Mouse (Mus musculus) midbrain, embryonic 13.5 days (tissue): ENCODE measurements at regions not wholly inside any gene's neighbourhood (a gene's known extent, or its start where the extent isn't known, plus 50 kb on each side); places are given as distances from the start of the nearest gene placed in this dataset.

ENCODE experiments used
- ATAC-seq: fragments of 200-750 bp; cut with Nextera tagmentation; 2 replicates; pipeline ENCODE4 v1.8.0; 2017; ENCODE audit warnings: mild to moderate bottlenecking, moderate TSS enrichment, moderate library complexity
- H3K27ac ChIP-seq: fragments of 300-500 bp; sonication (generic); 2 replicates; pipeline ENCODE4 v1.5.1; 2015; ENCODE audit warnings: inconsistent platforms, mild to moderate bottlenecking, moderate library complexity
- H3K27me3 ChIP-seq: fragments of 300-500 bp; sonication (generic); 2 replicates; pipeline ENCODE4 v1.6.1; 2015; ENCODE audit warnings: mild to moderate bottlenecking, inconsistent platforms
- H3K36me3 ChIP-seq: fragments of 300-500 bp; sonication (generic); 2 replicates; pipeline ENCODE4 v1.6.1; 2015; ENCODE audit warnings: mild to moderate bottlenecking, inconsistent platforms
- H3K4me1 ChIP-seq: fragments of 300-500 bp; sonication (generic); replicated peaks from 2 replicates; pipeline ENCODE4 v1.6.1; 2015; ENCODE audit warnings: inconsistent platforms
- H3K4me2 ChIP-seq: fragments of 300-500 bp; sonication (generic); replicated peaks from 2 replicates; pipeline ENCODE4 v1.6.1; 2015; ENCODE audit warnings: moderate library complexity, mild to moderate bottlenecking, inconsistent platforms
- H3K4me3 ChIP-seq: fragments of 300-500 bp; sonication (generic); replicated peaks from 2 replicates; pipeline ENCODE4 v1.5.1; 2015; ENCODE audit warnings: mild to moderate bottlenecking, inconsistent platforms
- H3K9ac ChIP-seq: fragments of 300-500 bp; sonication (generic); replicated peaks from 2 replicates; pipeline ENCODE4 v1.6.1; 2015; ENCODE audit warnings: mild to moderate bottlenecking, inconsistent platforms
- H3K9me3 ChIP-seq: fragments of 300-500 bp; sonication (generic); 2 replicates; pipeline ENCODE4 v1.6.1; 2016; ENCODE audit warnings: mild to moderate bottlenecking, inconsistent platforms
- WGBS: fragments of 180-500 bp; shearing (Covaris S2); methylation state at CpG from one replicate; pipeline ENCODE4 v1.1.7; 2015; 5-methylcytosine and 5-hydroxymethylcytosine counted together

DNA sequence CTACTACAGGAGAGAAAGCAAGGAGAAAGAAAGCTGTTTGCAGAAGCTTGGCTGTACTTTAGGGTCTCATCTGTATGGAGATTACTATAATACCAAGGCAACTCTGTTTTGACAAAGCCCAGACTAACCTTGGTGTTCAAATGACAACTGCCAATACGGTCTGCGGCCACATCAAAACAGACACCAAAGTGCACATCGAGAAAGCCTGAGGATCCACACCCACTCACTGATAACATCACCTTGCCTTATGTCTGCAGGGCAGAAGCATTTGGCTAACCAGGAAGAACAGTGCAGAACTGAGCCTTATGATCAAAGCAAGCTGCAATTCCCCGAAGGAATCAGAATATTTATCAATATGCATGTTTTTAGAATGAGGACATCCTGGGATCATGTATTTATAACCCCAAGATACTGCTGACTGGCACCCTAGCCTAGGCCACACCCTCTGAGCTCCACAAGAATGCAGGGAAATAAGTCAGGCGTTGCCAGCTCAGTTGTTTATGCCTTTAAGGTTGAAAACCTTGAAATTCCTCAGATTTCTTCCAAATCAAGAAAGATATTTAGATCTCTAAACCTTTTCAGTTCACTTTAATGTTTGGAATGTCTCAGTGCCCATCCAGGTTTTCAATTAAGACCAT lies 154.9 kb upstream of the Agr3 start:
- Histone ChIP-seq H3K27ac (no peak overlapping the region), H3K9me3 (no peaks in the 10 kb centered on the region), H3K27me3 (no peaks in the 10 kb centered on the region), H3K4me1 (no peaks in the 10 kb centered on the region), H3K36me3 (no peaks in the 10 kb centered on the region), H3K9ac (no peak overlapping the region), H3K4me3 (no peak overlapping the region), H3K4me2 (no peak overlapping the region)
- WGBS: 82% methylated on average over 5 of the region's 5 CpGs
- ATAC-seq: no peak

DNA sequence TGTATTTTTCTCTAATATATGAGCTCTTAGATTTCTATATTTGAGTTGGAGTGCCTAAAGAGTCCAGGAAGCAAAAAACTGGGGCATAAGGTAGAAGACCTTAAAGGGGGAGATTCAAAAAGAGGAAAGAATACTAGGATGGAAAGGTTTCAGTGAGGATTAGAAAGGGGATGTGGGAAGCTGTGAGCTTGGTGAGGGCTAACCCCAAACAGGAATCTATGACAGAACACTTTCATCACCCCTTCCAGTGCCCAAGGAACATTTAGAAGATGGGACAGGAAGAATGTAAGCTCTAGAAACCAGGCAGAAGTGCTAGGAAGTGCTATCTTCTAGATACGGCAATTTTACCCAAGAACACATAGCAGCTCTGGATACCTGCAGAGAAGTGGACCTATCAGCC lies 166.5 kb upstream of the Agr3 start:
- Histone ChIP-seq H3K4me3 (no peak overlapping the region), H3K27me3 (no peaks in the 10 kb centered on the region), H3K9ac (no peak overlapping the region), H3K27ac (no peak overlapping the region), H3K4me1 (no peaks in the 10 kb centered on the region), H3K4me2 (no peak overlapping the region), H3K9me3 (no peaks in the 10 kb centered on the region), H3K36me3 (no peaks in the 10 kb centered on the region)
- 94% methylated on average over 1 of the region's 1 CpGs for WGBS
- ATAC-seq: no peak

DNA sequence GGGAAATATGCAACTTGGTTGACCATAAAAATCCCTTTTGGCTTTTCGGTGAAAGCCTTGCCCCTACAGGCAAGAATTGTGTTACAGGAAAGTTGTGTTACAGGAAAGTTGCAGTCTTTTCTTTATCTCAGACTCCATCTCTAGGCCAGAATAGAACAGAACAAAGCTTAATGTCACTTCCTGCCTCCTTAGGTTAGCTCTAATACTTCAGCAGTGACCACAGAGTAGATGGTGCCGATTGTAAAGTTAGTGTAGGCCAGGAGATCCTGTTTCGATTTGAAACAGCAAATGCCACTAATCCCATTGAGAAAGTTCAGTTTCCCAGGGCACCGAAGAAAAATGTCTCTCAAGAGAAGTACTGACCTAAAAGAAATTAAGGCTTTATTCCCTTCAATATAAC lies 170.3 kb upstream of the Agr3 start:
- no peaks in the 10 kb centered on the region for H3K4me1 ChIP-seq
- no peaks in the 10 kb centered on the region for H3K9me3 ChIP-seq
- no peaks in the 10 kb centered on the region for H3K27me3 ChIP-seq
- no peaks in the 10 kb centered on the region for H3K36me3 ChIP-seq
- H3K4me3 ChIP-seq: no peak overlapping the region
- H3K27ac ChIP-seq: no peak overlapping the region
- ATAC-seq: no peak
- 80% methylated on average over 4 of the region's 4 CpGs for WGBS
- no peak overlapping the region for H3K4me2 ChIP-seq
- H3K9ac ChIP-seq: no peak overlapping the region

DNA sequence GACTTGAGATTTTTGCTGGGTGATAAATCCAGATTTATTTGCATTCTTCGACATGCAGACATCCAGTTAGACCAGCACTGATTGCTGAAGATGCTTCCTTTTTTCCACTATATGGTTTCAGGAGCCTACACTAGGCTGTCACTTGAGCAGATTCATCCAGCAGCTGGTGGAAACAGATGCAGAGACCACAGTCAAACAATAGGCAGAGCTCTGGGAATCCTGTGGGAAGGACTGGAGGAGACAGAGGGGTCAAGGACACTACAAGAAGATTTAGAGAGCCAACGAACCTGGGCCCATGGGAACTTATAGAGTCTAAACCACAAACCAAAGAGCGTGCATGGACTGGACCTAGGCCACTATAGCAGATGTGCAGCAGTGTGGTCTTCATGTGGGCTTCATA lies 177.4 kb upstream of the Agr3 start:
- no peaks in the 10 kb centered on the region for H3K9me3 ChIP-seq
- H3K4me1 ChIP-seq: peaks cover 8% of the 10 kb centered on the region; the same call in 1 of the 2 replicates
- no peak overlapping the region for H3K4me2 ChIP-seq
- H3K27me3 ChIP-seq: no peaks in the 10 kb centered on the region
- 83% methylated on average over 3 of the region's 3 CpGs for WGBS
- ATAC-seq: no peak
- no peak overlapping the region for H3K9ac ChIP-seq
- no peak overlapping the region for H3K27ac ChIP-seq
- H3K36me3 ChIP-seq: no peaks in the 10 kb centered on the region
- no peak overlapping the region for H3K4me3 ChIP-seq

DNA sequence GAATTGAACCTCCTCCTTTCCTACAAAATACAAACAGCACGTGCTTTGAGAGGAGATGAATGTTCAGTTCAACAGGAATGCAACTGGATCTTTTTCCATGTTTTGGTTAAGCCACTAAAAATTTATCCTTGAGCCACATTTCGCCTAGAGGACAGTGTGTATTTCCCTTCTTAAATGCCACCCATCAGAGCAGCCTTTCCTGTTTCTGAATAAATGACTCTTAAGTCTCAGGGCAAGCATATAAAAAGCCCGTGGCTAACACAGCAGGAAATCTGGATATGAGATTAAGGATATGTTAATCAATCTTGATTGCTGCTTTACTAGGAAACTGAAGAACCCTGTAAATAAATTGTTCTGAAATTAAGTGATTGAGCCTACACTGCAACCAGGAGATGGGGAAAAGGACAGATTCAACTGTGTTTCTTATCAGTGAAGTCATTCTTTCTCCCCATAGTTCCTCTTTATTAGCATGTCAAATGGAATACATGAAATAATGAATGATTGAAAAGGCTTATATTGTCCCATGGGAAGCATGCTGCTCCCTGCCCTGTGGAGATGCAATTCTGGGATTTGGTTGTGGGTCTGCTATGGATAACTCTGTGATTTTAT lies 178.6 kb upstream of the Agr3 start:
- peak; percentile 24; the same call in 1 of the 2 replicates for ATAC-seq
- WGBS: 54% methylated on average over 3 of the region's 3 CpGs

DNA sequence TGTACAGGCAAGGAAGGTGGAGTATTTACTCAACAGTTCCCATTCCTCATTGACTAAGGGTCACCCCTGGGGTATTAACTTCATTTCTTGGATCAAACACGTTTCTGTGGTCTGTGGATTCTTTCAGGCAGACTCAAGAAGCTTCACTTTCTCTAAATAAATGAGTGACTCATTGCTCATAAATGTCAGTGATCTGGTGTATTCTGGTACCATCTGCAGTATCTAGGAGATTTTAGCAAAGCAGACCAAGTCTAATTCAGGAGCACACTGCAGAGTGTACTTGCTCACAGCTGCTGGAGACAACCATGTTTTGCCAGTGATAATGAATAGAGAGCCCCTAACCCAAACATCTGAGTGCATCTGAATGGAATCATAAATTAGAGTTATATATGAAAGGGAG lies 182.7 kb upstream of the Agr3 start:
- H3K36me3 ChIP-seq: no peaks in the 10 kb centered on the region
- no peaks in the 10 kb centered on the region for H3K9me3 ChIP-seq
- no peak for ATAC-seq
- 66% methylated on average over 1 of the region's 1 CpGs for WGBS
- no peak overlapping the region for H3K27ac ChIP-seq
- no peak overlapping the region for H3K4me3 ChIP-seq
- H3K4me2 ChIP-seq: no peak overlapping the region
- H3K9ac ChIP-seq: no peak overlapping the region
- no peaks in the 10 kb centered on the region for H3K27me3 ChIP-seq
- peaks cover 8% of the 10 kb centered on the region; the same call in 1 of the 2 replicates for H3K4me1 ChIP-seq

More for the DNA sequence above, 178.6 kb upstream of the Agr3 start:
- H3K27ac ChIP-seq: no peak overlapping the region
- H3K36me3 ChIP-seq: no peaks in the 10 kb centered on the region
- H3K4me1 ChIP-seq: peaks cover 8% of the 10 kb centered on the region; the same call in 1 of the 2 replicates
- H3K9ac ChIP-seq: no peak overlapping the region
- H3K4me3 ChIP-seq: no peak overlapping the region
- no peaks in the 10 kb centered on the region for H3K27me3 ChIP-seq
- H3K4me2 ChIP-seq: no peak overlapping the region
- no peaks in the 10 kb centered on the region for H3K9me3 ChIP-seq

DNA sequence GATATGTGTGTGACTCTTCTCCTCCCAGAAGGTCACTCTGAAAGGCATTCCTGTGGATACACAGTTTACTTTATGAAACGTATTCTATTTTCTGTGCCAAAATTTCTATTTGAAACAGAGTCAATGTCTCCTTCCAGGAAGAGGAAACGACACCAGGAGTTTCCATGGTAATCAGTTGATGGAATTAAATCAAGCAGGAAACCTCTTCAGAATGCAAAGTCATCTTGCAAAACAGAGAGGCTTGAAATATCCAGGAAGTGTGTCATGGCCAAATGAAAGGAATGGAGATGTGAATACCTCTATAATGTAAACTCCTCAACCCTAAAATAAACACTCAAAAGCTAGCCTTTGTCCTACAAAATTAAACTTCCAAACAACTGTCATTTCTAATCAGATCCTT lies 189.0 kb upstream of the Agr3 start:
- Histone ChIP-seq H3K9me3 (no peaks in the 10 kb centered on the region), H3K36me3 (no peaks in the 10 kb centered on the region), H3K4me3 (no peak overlapping the region), H3K27ac (no peak overlapping the region), H3K27me3 (no peaks in the 10 kb centered on the region), H3K4me1 (no peaks in the 10 kb centered on the region), H3K4me2 (no peak overlapping the region), H3K9ac (no peak overlapping the region)
- 65% methylated on average over 2 of the region's 2 CpGs for WGBS
- ATAC-seq: no peak

DNA sequence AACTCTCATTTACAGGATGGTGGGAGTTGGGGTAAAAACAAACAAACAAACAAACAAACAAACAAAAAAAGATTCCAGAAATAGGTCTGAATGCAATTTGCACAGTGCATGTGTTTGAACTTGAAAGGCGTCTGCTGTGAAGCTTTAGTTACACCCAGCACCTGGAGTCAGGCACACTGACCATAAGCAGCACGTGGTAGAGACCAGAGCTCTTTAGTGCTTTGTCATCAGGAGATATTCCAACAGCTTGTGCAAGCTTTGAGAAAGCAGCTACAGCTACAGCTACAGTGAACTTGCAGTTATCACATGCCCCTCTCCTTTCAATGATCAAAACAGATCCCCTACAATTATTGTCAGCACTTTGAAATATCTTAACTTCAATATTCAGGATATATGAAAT lies 190.4 kb upstream of the Agr3 start:
- H3K4me3 ChIP-seq: no peak overlapping the region
- no peak overlapping the region for H3K9ac ChIP-seq
- WGBS: 85% methylated on average over 2 of the region's 2 CpGs

DNA sequence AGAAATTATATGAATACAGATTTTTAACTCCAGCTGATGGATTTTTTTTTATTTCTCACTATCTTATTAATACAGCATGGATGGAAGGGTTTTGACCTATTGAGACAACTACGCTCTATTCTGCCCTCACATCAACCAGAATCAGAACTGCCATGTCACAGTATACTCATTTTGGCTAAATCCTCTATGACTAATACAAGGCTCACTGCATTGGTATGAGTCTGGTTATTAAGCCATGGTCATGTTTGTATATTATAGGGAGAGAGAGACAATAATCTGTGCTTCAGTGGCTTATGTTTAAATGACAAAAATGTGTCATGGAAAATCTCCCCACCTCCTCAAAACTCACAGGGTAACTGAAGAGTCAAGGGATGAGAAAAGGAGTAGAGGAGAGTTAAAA lies 191.0 kb upstream of the Agr3 start:
- no peak overlapping the region for H3K27ac ChIP-seq
- no peak overlapping the region for H3K4me3 ChIP-seq
- no peak for ATAC-seq
- no peaks in the 10 kb centered on the region for H3K27me3 ChIP-seq
- no peak overlapping the region for H3K4me2 ChIP-seq
- no peaks in the 10 kb centered on the region for H3K9me3 ChIP-seq
- 90% methylated on average over 1 of the region's 1 CpGs for WGBS
- no peaks in the 10 kb centered on the region for H3K36me3 ChIP-seq
- H3K9ac ChIP-seq: no peak overlapping the region
- H3K4me1 ChIP-seq: no peaks in the 10 kb centered on the region

More for the DNA sequence above, 190.4 kb upstream of the Agr3 start:
- Histone ChIP-seq H3K36me3 (no peaks in the 10 kb centered on the region), H3K27me3 (no peaks in the 10 kb centered on the region), H3K9me3 (no peaks in the 10 kb centered on the region), H3K4me2 (no peak overlapping the region), H3K4me1 (no peaks in the 10 kb centered on the region), H3K27ac (no peak overlapping the region)
- ATAC-seq: no peak

DNA sequence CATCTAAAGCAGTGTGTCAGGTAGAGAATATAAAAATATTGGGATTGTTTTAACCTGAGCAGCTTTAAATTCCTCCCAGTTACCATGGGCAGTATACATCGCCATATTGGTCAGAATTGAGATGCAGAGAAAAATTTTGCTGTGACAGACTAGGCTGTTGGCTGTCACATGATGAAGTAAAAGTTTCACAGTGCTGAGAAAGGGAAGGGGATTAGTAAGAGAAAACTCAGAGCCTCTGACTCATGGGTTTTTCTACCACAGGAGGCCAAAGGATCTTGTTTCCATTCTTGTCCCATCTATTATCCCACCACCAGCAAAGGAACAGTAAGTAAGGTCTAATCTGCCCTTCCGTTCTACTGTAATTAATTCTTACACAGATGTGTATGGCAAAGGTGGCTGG lies 191.8 kb upstream of the Agr3 start:
- 86% methylated on average over 2 of the region's 2 CpGs for WGBS
- no peak overlapping the region for H3K4me3 ChIP-seq
- no peaks in the 10 kb centered on the region for H3K9me3 ChIP-seq
- no peak overlapping the region for H3K9ac ChIP-seq
- no peak for ATAC-seq
- no peak overlapping the region for H3K27ac ChIP-seq
- H3K4me2 ChIP-seq: no peak overlapping the region
- H3K36me3 ChIP-seq: no peaks in the 10 kb centered on the region
- H3K4me1 ChIP-seq: no peaks in the 10 kb centered on the region
- no peaks in the 10 kb centered on the region for H3K27me3 ChIP-seq

DNA sequence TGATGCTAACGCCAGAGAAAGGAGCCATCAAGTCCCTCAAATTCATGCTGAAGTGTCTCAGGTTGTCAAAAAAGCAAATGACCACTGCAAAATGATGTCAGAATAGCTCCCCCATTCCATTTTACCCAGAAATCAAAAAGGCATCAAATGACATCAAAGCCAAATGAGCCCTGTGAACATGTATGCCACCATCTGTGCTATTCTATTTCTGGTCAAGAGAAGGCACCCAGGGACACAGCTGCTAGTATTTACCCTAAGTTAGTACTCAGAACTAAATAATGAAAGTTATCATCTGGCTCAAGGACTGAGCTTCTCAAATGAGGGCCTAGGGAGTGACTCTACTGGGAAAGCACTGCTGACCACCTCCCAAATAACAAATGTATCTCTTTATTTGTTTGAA lies 191.1 kb upstream of the Ahr start:
- H3K4me2 ChIP-seq: no peak overlapping the region
- H3K9me3 ChIP-seq: no peaks in the 10 kb centered on the region
- 97% methylated on average over 1 of the region's 1 CpGs for WGBS
- H3K36me3 ChIP-seq: no peaks in the 10 kb centered on the region
- H3K27ac ChIP-seq: no peak overlapping the region
- H3K9ac ChIP-seq: no peak overlapping the region
- H3K4me1 ChIP-seq: no peaks in the 10 kb centered on the region
- ATAC-seq: no peak
- no peaks in the 10 kb centered on the region for H3K27me3 ChIP-seq
- H3K4me3 ChIP-seq: no peak overlapping the region

DNA sequence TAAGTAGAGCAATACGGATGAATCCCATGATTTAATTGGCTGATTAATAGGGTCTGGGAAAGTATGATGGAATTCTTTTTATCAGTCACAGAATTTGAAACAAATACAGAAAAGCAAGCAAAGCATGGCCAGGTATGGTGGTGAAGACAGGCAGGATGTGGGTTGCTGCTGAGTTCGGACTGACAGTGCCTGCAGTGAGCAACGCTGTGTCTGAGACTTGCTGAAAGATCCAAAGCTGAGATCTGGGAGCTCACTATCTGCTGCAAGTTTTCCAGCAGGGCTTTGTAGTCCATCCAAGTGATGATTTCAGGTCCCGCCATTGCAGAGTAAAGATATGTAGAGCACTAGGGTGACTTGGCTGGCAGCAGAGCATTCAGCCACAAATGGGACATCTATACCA lies 189.3 kb upstream of the Ahr start:
- Histone ChIP-seq H3K4me2 (no peak overlapping the region), H3K4me3 (no peak overlapping the region), H3K4me1 (no peaks in the 10 kb centered on the region), H3K27ac (no peak overlapping the region), H3K36me3 (no peaks in the 10 kb centered on the region), H3K9me3 (no peaks in the 10 kb centered on the region), H3K9ac (no peak overlapping the region), H3K27me3 (no peaks in the 10 kb centered on the region)
- no peak for ATAC-seq
- whole genome bisulfite sequencing: 92% methylated on average over 4 of the region's 4 CpGs

DNA sequence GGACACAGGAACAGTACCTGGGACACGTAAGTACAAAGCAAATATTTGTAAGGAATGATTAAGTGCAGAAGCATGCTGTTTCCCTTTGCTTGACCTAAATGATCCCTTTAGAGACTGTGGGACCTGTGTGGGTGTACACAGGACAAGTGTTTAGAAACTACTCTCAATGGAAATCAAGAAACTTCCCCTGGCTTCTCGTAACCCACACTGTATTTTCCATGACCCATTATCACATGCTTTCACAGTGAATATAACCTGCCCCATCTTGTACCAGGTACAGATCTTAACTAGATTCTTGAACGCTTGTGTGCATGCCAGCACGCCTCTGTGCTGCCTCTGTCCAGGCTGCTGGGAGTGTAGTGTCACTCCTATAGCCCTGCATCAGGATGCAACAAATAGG lies 177.8 kb upstream of the Ahr start:
- Histone ChIP-seq H3K36me3 (no peaks in the 10 kb centered on the region), H3K4me2 (no peak overlapping the region), H3K4me3 (no peak overlapping the region), H3K27me3 (no peaks in the 10 kb centered on the region), H3K9ac (no peak overlapping the region), H3K4me1 (no peaks in the 10 kb centered on the region), H3K9me3 (no peaks in the 10 kb centered on the region), H3K27ac (no peak overlapping the region)
- no peak for ATAC-seq
- 93% methylated on average over 4 of the region's 4 CpGs for WGBS
